Mouse (Mus musculus) adrenal gland, postnatal 14 days (tissue): Measurements from ENCODE around the gene Pbld2. TPM values are rescaled to one million over a fixed set of nuclear protein-coding genes. Genes with fewer than 3 reads are reported as not detected.
A peak's percentile ranks its signal among the peaks of the same experiment; 100 is the strongest.
"Not testable (repeated sequence)": the region's sequence is repeated elsewhere in the genome, so short reads cannot be mapped to it uniquely, and the experiment has no call there.

Experiments used
- DNase-seq: peaks from one replicate; pipeline ENCODE4 v3.0.0; 2021; ENCODE audit warnings: mixed read lengths
- total RNA-seq: library from RNA; stranded (reverse); gene quantifications from 2 replicates; pipeline ENCODE4 v1.2.3, GENCODE M21; 2021

The Pbld2 gene
- total RNA-seq, 1 experiment from 2014 or later: 8.7 TPM

DNA sequence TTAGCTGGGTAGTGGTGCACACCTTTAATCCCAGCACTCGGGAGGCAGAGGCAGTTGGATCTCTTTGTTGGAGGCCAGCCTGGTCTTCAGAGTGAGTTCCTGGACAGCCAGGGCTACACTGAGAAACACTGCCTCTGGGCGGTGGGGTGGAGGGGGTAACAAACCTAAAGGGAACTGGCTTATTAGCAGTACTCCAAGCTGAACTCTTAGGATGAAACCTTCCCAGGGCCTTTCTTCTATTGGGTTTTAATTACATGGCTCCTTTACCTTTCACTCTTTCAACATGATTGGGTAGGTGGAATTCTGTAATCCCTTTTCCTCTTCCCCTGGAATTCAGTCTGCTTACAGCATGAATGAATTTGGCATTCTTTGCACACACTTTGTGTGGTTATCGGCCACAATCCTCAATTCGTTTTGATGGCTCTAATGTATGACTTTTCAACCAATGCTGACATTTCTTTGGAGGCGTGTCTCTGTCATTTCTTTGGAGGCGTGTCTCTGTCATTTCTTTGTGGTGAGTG is 1.4 kb downstream of the Pbld2 start:
- DNase-seq: no peak

DNA sequence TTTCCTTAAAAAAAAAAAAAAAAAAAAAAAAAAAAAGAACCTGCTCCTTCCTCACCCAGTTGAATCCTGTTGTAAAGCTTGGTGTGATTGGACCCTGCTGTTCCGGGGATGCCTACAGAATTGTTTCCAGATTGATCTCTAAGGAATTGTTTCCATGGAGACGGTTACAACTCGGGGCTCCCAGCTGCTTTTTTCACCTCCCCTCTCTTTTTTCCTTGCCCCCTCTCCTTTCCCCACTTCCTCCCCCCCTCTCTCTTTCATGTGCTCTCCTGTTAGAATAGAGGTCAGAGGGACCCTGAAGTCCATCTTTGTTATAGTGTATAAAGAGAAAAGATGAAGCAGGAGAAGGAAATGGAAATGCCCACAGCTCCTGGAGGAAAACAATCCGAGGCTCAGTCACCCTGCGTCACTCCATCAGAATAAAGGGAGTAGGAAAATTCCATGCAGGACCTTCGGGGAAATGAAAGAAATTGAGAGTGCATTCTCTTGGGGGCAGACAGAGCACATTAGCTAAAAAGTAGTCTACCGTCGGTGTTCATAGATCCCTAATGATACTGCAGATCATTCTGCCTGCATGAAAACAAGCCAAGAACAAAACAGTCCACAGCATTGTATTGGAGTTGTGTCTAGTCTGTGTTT is 2.2 kb downstream of the Pbld2 start:
- DNase-seq: no peak

- DNase-seq: no peak
These were observed 2.7 kb downstream of the Pbld2 start for GRCm38 (mm10) chr10:63026795-63027160.

DNA sequence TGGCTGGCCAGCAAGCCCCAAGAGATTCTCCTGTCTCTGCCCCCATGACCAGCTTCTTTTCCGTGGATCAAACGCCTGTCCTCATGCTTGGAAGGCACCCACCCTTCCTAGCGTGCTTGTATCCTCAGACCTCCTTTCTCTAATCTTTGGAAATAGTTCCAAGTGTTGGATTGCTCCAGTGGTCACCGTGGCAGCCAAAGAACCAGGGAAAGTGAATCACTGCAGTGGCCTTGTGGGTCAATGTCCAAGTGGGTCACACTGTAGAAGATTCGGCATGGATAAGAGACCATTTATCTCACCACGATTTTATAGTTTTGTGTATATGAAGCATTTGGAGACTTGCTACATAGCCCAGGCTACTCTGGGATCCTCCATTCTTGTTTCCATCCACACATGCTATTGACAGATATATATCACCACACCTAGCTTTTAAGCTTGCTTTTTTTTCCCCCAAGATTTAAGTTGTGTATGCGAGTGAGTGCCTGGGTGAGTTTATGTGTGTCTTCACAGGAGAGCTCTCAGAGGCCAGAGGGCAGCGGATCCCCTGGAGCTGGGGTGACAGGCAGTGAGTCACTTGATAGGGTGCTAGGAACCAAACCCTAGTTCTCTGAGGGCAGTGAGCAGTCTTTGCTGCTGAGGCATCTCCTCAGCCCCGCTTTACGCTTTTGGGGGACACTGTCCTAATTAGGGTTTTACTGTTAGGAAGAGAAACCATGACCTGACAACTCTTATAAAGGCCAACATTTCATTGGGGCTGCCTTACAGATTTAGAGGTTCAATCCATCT is 3.5 kb downstream of the Pbld2 start:
- DNase-seq: peak; percentile 67

- DNase-seq: no peak
These were observed 4.3 kb downstream of the Pbld2 start for GRCm38 (mm10) chr10:63028396-63028795.

GRCm38 (mm10) chr10:63032267-63032666 is 8.2 kb downstream of the Pbld2 start:
- DNase-seq: no peak

- no peak for DNase-seq
These were observed 8.8 kb downstream of the Pbld2 start for GRCm38 (mm10) chr10:63032956-63033355.

- no peak for DNase-seq
These were observed 14.6 kb downstream of the Pbld2 start for GRCm38 (mm10) chr10:63038571-63039320.

DNA sequence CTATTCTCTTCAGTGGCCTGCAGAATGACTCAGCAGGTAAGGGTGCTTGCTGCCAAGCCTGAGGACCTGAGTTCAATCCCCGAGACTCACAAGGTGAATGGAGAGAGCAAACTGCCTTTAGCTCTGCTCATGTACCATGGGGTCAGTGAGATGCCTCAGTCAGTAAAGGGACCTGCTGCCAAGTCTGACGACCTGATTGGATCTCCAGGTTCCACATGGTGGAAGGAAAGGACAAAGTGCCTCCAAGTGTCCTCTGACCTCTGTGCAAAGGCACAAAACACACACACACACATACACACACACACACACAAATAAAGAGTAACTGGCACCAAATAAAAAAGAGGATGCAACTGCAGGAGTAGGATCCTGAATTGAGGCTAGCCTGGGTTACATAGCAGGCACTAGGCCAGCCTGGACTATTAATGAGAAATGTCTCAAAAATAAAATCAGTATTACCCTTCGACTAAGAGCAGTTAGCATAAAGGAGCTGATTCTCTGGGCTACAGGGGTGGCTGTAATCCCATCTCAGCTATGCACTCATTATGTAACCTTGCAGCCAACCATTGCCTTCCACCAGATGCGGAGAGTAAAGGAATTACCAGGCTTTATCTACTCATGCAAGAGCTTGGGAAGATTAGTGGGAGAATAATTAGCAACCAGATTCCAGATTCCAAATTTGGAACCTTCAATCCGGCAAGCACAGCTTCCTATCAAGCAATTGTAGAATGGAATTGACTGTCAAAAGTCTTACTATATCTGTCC is 15.9 kb downstream of the Pbld2 start:
- DNase-seq: no peak

- no peak for DNase-seq
These were observed 19.0 kb downstream of the Pbld2 start for GRCm38 (mm10) chr10:63043154-63043553.

DNA sequence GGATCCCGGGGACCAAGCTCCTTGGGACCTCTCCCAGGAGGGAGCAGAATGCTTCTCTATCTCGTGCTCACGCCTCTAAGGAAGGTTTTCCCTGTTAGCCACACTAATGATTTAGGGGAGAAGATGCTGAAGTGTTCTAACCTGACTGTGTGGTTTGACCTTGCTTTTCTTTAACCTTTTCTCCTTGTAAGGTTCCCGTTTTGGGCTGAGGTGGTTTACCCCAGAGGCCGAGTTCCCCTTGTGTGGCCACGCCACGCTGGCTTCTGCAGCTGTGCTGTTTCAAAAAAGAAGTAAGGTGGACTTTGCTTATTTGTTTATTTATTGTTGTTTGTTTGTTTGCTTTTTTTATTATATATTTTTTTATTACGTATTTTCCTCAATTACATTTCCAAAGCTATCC is 23.6 kb downstream of the Pbld2 start:
- no peak for DNase-seq

- DNase-seq: no peak
These were observed 25.0 kb downstream of the Pbld2 start for GRCm38 (mm10) chr10:63049106-63049505.

GRCm38 (mm10) chr10:63051267-63051666 is 27.2 kb downstream of the Pbld2 start:
- DNase-seq: no peak

- DNase-seq: no peak
These were observed 27.9 kb downstream of the Pbld2 start for GRCm38 (mm10) chr10:63052011-63052410.

DNA sequence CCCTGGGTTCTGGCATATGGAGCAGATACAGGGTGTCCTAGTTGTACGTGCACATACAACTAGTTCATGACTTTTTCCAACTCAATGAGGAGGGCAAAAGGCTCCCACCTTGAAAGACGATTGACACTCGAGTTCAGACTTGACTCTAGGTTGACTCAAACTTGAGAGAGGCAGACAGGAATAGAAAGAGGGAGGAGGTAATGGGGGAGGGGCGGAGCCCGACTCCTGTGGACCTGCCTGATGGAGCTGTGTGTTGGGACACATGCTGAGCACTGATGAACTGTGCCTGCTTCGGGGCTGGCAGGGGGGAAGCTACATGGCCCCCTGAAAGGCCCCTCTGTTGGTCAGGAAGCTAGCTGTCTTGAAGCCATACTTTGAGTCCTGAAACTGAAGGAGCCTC is 28.9 kb downstream of the Pbld2 start:
- DNase-seq: no peak

DNA sequence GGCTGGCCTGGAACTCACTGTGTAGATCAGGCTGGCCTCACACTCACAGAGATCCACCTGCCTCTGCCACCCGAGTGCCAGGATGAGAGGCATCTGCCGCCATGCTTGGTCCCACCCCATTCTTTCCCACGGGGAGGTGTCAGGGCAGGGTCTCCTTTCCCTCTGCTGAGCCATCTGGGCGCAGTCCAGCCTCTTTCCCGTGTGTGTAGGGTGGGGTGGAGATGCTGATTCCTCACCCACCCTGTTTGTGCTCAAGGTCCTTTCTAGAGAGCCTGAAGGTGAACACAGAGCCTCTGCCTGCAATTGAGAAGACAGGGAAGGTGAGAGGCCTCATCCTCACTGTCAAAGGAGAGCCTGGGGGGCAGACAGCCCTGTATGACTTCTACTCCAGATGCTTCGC is 30.0 kb downstream of the Pbld2 start:
- DNase-seq: not testable (repeated sequence)

DNA sequence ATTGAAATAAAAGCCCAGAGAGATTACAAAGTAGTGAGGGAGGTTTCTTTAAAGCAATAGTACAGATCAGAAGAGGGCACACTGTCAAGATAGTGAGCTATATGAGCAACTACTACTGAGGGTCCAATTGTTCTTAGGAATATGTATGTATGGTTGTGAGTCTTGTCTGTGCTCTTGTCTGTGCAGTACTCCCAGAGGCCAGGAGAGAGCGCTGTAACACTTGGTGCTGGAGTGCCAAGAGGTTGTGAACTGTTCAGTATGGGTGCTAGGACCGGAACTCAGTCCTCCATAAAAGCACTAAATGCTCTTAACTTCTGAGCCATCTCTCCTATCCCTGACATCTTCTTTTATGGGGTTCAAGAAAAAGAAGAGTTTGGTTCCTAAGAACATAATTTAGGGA is 30.5 kb downstream of the Pbld2 start:
- no peak for DNase-seq

GRCm38 (mm10) chr10:63056966-63057750 is 33.0 kb downstream of the Pbld2 start:
- DNase-seq: peak; percentile 76

- DNase-seq: no peak
These were observed 35.7 kb downstream of the Pbld2 start, which contains the start of gene Pbld1 for GRCm38 (mm10) chr10:63059862-63060261. TSS of gene Pbld1 (plus strand) at chr10:63060162.

GRCm38 (mm10) chr10:63060406-63060805 is 36.3 kb downstream of the Pbld2 start:
- peak; percentile 72 for DNase-seq

DNA sequence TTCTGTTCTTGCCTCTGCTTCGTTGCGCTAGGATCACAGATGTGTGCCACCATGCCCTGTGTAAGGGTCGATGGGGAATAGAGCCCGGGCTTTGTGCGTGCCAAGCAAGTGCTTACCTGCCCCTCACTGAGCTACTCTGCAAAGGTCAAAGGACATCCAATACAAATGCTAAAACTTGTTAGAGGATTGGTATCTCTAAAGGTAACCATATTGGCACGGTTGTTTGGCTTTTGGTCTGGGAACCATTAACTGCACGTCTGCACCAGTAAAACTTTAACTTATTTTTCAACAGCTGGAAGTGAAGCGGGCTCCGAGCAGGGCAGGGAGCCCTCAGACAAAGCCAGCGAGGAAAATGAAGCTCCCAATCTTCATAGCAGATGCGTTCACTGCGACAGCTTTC is 37.2 kb downstream of the Pbld2 start:
- DNase-seq: no peak
